Mouse (Mus musculus) brain, embryonic 14.5 days (tissue): ENCODE measurements around the gene Smurf1.

Experiments used
- CTCF ChIP-seq: fragments of 200-500 bp; IDR thresholded peaks from 2 replicates; pipeline ENCODE4 v1.5.1; 2012; ENCODE audit warnings: inconsistent platforms, mild to moderate bottlenecking, moderate library complexity, borderline replicate concordance; ENCODE audit not compliant: insufficient read depth, insufficient read length; ENCODE audit errors: extremely low read depth
- POLR2A ChIP-seq: fragments of 200-500 bp; IDR thresholded peaks from 2 replicates; pipeline ENCODE4 v1.6.1; 2012; ENCODE audit warnings: mild to moderate bottlenecking, inconsistent platforms, borderline replicate concordance; ENCODE audit not compliant: poor library complexity, insufficient read depth, insufficient read length, severe bottlenecking; ENCODE audit errors: extremely low read depth

DNA sequence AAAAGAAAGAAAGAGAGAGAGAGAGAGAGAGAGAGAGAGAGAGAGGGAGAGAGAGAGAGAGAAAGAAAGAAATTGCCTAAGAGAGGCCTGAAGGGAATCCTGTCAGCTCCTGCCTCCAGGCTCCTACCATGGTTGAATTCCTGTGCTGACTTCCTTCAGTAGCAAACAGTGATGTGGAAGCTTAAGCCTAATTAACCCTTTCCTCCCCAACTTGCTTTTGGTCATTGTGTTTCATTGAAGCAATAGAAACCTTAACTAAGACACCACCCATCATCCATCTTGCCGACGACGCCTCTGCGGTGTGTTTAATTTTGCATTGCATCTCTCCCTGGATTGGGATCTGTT, 23.4 kb upstream of the Smurf1 start:
- TF ChIP-seq CTCF (no peak), POLR2A (no peak)
